Mouse (Mus musculus) inflammation-experienced regulatory T-cells, adult 6 months (primary cell): ENCODE measurements around the gene Vgf. TPM values are rescaled to one million over a fixed set of nuclear protein-coding genes. Genes with fewer than 3 reads are reported as not detected.
A peak's percentile ranks its signal among the peaks of the same experiment; 100 is the strongest.

Experiments used
- ATAC-seq: one replicate; pipeline ENCODE4 v1.8.0; 2017
- polyA plus RNA-seq, 3 experiments: library from polyadenylated mRNA; unstranded; fragments of 100-300 nt; shearing (Covaris generic); gene quantifications; one replicate each; pipeline ENCODE4 v1.2.1; 2017

Gene Vgf
- not detected for polyA plus RNA-seq

GRCm38 (mm10) chr5:137026092-137026491 is at the start of gene Vgf:
TSS of gene Vgf (plus strand) at chr5:137026392.
- ATAC-seq, result no peak

GRCm38 (mm10) chr5:136977769-136978168 is 48.4 kb upstream of the Vgf start:
- no peak for ATAC-seq

GRCm38 (mm10) chr5:136979762-136980161 is 46.4 kb upstream of the Vgf start:
- no peak for ATAC-seq

- ATAC-seq, result no peak
These were observed 45.2 kb upstream of the Vgf start for GRCm38 (mm10) chr5:136980974-136981373.

- ATAC-seq, result no peak
These were observed 43.8 kb upstream of the Vgf start for GRCm38 (mm10) chr5:136982338-136982930.

- no peak for ATAC-seq
These were observed 41.4 kb upstream of the Vgf start for GRCm38 (mm10) chr5:136984828-136985227.

- ATAC-seq, result peak; percentile 97
These were observed 39.5 kb upstream of the Vgf start, which contains the start of gene Plod3 for GRCm38 (mm10) chr5:136986695-136987137. TSS of gene Plod3 (plus strand) at chr5:136987019.

- peak; percentile 9 for ATAC-seq
These were observed 38.9 kb upstream of the Vgf start for GRCm38 (mm10) chr5:136987138-136987933.

DNA sequence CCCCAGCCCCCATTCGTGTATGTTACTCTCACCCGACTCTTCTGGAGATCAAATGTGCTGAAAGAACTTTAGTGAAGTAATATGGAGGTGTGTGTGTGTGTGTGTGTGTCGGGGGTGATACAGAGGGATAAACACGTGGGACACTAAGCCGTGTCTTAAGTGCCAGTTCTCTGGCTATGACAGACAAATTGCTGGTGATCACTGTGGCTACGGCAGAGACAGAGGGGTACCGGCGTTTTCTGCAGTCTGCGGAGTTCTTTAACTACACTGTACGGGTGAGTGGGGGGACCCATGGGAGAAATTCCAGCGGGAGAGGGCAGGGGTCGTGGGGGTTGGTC is 38.3 kb upstream of the Vgf start, which contains the start of gene Znhit1:
Gene Znhit1, minus strand, starts transcription at position 88 of the 338 bp plus-strand sequence.
- no peak for ATAC-seq

- ATAC-seq, result no peak
These were observed 37.8 kb upstream of the Vgf start for GRCm38 (mm10) chr5:136988420-136988819.

DNA sequence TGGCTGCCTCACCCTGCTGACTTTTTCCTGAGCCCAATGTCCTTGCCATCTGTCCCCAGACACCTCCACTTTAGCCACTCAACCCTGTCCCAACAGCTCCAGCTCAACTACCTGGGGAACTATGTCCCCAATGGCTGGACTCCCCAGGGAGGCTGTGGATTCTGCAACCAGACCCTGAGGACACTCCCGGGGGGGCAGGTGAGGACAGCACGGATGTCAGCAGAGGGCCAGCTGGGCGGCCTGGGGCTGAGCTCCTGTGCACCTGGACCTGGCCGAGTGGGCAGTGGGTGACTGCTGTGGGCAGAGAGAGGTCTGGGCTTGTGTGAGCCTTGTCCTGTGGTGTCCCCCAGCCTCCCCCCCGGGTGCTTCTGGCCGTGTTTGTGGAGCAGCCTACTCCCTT is 36.4 kb upstream of the Vgf start:
- ATAC-seq, result no peak

DNA sequence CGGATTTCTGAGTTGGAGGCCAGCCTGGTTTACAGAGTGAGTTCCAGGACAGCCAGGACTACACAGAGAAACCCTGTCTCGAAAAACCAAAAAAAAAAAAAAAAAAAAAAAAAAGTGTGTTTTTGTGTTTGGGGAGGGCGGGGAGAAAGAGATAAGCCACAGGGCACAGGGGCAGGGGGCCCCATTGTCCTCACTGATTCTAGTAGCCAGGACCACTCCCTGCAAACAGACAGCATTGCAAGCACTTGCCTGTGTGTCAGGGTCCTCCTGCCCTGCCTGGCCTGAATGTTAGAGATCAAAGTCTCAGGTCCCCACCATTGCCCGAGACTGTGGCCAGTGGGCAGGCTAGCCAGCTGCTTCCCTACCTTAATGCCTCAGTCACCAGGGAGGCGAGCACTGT is 26.7 kb upstream of the Vgf start:
- no peak for ATAC-seq

DNA sequence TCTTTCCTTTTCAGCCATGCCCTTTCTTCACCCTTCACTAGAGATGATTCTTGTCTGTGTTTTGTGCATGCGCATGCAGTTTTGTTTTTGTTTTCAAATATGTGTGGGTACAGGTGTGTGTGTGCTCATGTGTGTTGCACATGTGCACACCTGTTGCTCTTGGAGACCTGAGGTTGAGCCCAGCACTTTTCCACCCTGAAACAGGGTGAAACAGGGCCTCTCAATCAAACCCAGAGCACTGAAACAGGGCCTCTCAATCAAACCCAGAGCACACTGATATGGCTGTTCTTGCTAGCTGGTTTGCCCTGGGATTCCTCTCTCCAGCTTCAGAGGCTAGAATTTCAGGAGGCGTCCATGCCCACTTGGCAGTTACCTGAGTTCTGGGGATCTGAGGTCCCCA is 25.6 kb upstream of the Vgf start:
- ATAC-seq, result no peak

DNA sequence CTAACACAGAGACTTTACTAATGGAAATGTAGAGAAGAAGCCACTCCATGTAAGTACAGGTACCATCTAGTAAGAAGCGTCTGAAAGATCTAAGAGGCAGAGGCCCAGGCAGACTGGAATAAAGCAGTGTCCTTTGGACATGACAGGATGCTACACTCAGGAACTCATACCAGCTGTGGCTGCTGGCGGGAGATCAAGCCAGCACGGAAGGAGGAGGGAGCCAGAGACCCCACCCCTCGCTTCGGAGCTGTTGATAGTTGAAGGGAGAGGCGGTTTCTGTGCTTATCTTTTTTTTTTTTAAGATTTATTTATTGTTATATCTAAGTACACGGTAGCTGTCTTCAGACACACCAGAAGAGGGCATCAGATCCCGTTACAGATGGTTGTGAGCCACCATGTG is 18.9 kb upstream of the Vgf start:
- ATAC-seq, result no peak

- ATAC-seq, result no peak
These were observed 16.2 kb upstream of the Vgf start for GRCm38 (mm10) chr5:137009988-137010387.

DNA sequence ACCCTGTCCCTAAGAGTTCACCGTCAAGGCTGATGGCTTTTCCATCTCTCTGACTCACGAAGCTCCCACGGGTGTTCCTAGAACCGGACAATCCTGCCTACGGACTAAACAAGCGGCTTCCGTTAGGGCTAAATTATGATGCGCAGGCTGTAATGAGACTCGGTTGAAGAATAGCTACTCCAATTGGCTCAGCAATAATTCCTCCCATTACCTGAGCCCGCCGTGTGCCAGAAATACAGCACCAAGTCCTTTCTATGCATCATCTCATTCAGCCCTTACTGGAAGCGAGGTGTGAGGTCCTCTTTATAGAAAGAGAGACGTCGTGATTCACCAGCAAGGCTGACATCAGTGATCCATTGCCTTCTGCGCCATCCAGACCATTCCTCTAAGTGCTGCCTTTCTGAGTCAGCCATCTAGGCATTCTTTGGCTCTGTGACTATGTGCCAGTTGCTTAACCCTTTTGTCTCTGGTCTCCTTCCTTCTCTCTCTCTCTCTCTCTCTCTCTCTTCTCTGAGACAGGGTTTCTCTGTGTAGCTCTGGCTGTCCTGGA is 13.7 kb upstream of the Vgf start:
- ATAC-seq, result no peak

- no peak for ATAC-seq
These were observed 10.3 kb upstream of the Vgf start for GRCm38 (mm10) chr5:137015913-137016312.

GRCm38 (mm10) chr5:137024318-137024717 is 1.9 kb upstream of the Vgf start:
- no peak for ATAC-seq

DNA sequence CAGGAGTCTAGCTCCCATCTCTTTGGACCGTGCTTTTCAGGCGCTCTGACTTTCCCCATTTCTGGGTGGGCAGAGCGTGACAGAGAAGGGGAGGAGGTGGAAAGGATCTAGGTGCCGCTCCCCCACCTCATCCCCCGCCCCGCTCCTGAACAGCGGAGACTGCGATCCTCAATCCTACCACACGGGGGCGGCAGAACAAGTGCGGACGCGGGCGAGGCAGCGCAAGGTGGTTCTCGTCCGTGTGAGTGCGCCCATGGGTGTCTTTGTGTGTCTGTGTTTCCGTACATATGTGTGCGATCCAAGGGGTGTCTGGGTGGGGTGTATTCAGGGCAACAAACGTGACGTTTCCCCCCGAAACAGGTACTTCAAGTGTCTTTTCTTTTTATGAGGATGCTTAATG is 1.1 kb upstream of the Vgf start:
- ATAC-seq, result peak; percentile 76

- ATAC-seq, result no peak
These were observed 2.5 kb downstream of the Vgf start for GRCm38 (mm10) chr5:137028561-137029272.

DNA sequence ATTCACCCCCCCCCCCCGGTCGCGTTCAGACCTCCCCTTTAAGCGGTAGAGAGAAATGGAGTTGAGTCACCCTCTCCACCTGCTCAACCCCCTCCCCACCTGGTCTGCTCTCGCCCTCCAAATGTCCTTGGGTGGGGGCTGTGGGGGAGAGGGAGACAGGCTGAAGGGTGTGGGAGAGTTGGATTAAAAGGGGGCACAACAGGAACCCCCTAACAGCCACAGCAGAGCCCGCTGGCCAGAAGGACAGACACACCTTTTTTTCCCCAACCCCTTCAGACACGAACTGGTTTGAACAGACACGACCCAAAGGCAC is 3.0 kb downstream of the Vgf start:
- no peak for ATAC-seq

GRCm38 (mm10) chr5:137029643-137030415 is 3.6 kb downstream of the Vgf start:
- peak; percentile 67 for ATAC-seq

DNA sequence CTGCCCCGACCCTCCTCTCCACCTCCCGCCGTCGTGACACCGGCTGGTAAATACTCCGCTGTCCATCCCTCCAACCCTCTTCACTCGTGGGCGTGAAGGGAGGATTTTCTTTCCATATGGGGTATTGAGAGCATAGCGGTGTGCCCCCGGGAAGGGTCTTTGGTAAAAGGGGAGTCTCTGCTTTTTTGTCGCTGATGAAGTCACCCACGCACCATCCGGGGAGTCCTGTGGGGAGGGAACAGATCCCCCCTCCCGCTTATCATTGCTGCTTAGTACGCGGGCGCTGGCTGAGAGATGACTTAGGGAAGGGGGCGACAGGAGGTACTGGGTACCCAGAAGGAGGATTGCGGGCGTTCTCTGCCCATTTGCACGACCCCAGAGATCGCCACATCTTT is 4.2 kb downstream of the Vgf start:
- no peak for ATAC-seq
